10 mouse cellular contexts compared by ENCODE assay signal in the genomic region with DNA sequence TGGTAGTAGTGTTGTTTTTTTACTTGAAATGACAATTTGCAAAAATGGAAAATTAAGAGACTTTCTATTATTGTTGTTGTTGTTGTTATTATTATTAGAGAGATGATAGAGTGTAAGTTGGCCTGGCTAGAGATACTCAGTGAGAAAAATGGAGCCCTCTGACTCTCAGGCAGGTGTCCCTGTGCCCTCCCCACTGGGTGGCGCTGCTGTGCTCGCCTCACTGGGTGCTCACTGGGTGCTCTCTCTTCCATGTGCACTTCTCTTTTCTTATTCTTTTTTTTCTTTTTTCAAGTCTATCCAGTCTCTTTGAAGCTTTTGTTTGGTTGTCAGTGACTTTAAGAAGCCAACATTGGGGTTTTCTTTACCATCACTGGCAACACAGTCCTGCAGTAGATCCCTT. TPM values are rescaled to one million over a fixed set of nuclear protein-coding genes. Genes with fewer than 3 reads are reported as not detected.
DNase-seq lines count a peak whose midpoint lies in the region; ATAC-seq and TF ChIP-seq lines count a peak whose summit lies in the region.
"Had no signal": no experiment of that assay in that cellular context is flagged by ENCODE, and none has a peak within 500 bp of the region (broad histone marks: within the 10 kb centered on the region; RNA-seq: fewer than 3 reads in every experiment).

No protein-coding gene starts in this region.

- H3K4me3 ChIP-seq in cerebellum, adult 2 months (replicated peaks; ENCODE audit: insufficient read depth, low read depth, low read length): no peak overlapping the region
- H3K4me3 ChIP-seq in midbrain, postnatal 0 days (ENCODE audit: low read depth, low read length): no peak overlapping the region
- H3K4me3 ChIP-seq in midbrain, embryonic 14.5 days (replicated peaks; ENCODE audit: low read depth, low read length): no peak overlapping the region
- no peak overlapping the region for H3K4me3 ChIP-seq in cortical plate, adult 2 months (ENCODE audit: insufficient read depth, low read length)
- H3K4me3 ChIP-seq: megakaryocyte, embryonic 14.5 days had no signal

- TF ChIP-seq POLR2A in cerebellum, adult 2 months (IDR thresholded peaks at IDR 0.05; ENCODE audit: borderline replicate concordance, insufficient read depth, low read length): no peak
- no peak for TF ChIP-seq POLR2A in cortical plate, adult 2 months (IDR thresholded peaks at IDR 0.05; ENCODE audit: extremely low read depth, insufficient read depth, low read length)

- H3K4me2 ChIP-seq in midbrain, postnatal 0 days (ENCODE audit: low read depth, low read length, poor library complexity, severe bottlenecking): no peak overlapping the region
- no peak overlapping the region for H3K4me2 ChIP-seq in midbrain, embryonic 14.5 days (ENCODE audit: low read length)

- H3K4me1 ChIP-seq in cerebellum, adult 2 months (ENCODE audit: control insufficient read depth, insufficient read depth, low read length): no peaks in the 10 kb centered on the region
- no peaks in the 10 kb centered on the region for H3K4me1 ChIP-seq in midbrain, postnatal 0 days (ENCODE audit: insufficient read depth, low read length)
- H3K4me1 ChIP-seq in midbrain, embryonic 14.5 days (ENCODE audit: control insufficient read depth, insufficient read depth, low read length): no peaks in the 10 kb centered on the region
- H3K4me1 ChIP-seq in cortical plate, adult 2 months (ENCODE audit: control insufficient read depth, insufficient read depth, low read length): no peaks in the 10 kb centered on the region
- H3K4me1 ChIP-seq: megakaryocyte, embryonic 14.5 days had no signal

- WGBS in cerebellum, adult 2 months: 42% methylated on average over 2 of the region's 2 CpGs
- WGBS in midbrain, postnatal 0 days: 36% methylated on average over 2 of the region's 2 CpGs
- 41% methylated on average over 2 of the region's 2 CpGs for WGBS in midbrain, embryonic 14.5 days

- DNase-seq in cerebellum, adult 2 months: no peak
- no peak for DNase-seq in cerebellum, adult 18-20 months
- no peak for DNase-seq in midbrain, postnatal 0 days (ENCODE audit: low spot score)
- DNase-seq in midbrain, embryonic 14.5 days: no peak
- peak; percentile 61 to 86 for DNase-seq in thymus, postnatal 10 days (ENCODE audit: low spot score in 2 of 2)
- no peak for DNase-seq in ovary, postnatal 14 days (ENCODE audit: low spot score)
- no peak for DNase-seq in left cerebral cortex, adult 11 months (ENCODE audit: low spot score)
- DNase-seq: heart, adult 18-20 months had no signal

- H3K36me3 ChIP-seq in midbrain, postnatal 0 days (ENCODE audit: insufficient read depth, low read length): no peaks in the 10 kb centered on the region
- H3K36me3 ChIP-seq in midbrain, embryonic 14.5 days (ENCODE audit: control insufficient read depth, insufficient read depth, low read length): no peaks in the 10 kb centered on the region

- peak; percentile 50; the same call in 1 of the 2 replicates for TF ChIP-seq CTCF in cerebellum, adult 2 months (IDR thresholded peaks at IDR 0.05; ENCODE audit: borderline replicate concordance, insufficient read depth, low read depth, low read length)
- TF ChIP-seq CTCF in midbrain, postnatal 0 days (IDR thresholded peaks at IDR 0.05): peak; percentile 30
- peak; percentile 42 for TF ChIP-seq CTCF in cortical plate, adult 2 months (IDR thresholded peaks at IDR 0.05; ENCODE audit: extremely low read depth, insufficient read depth, low read length)

- ATAC-seq in midbrain, postnatal 0 days (ENCODE audit: low FRiP score): no peak
- ATAC-seq in midbrain, embryonic 14.5 days (ENCODE audit: low FRiP score, low TSS enrichment): no peak

- H3K9ac ChIP-seq in midbrain, postnatal 0 days (replicated peaks; ENCODE audit: low read length, poor library complexity, severe bottlenecking): no peak overlapping the region
- no peak overlapping the region for H3K9ac ChIP-seq in midbrain, embryonic 14.5 days (replicated peaks; ENCODE audit: low read length)

- no peak overlapping the region for H3K27ac ChIP-seq in cerebellum, adult 2 months (ENCODE audit: insufficient read depth, low read length)
- H3K27ac ChIP-seq in midbrain, postnatal 0 days (ENCODE audit: low read depth, low read length): no peak overlapping the region
- H3K27ac ChIP-seq in midbrain, embryonic 14.5 days (replicated peaks; ENCODE audit: low read depth, low read length): no peak overlapping the region
- no peak overlapping the region for H3K27ac ChIP-seq in cortical plate, adult 2 months (ENCODE audit: insufficient read depth, low read length)

- H3K27me3 ChIP-seq in cerebellum, adult 2 months (ENCODE audit: control insufficient read depth, insufficient read depth, low read length): no peaks in the 10 kb centered on the region
- no peaks in the 10 kb centered on the region for H3K27me3 ChIP-seq in midbrain, postnatal 0 days (ENCODE audit: insufficient read depth, low read length)
- H3K27me3 ChIP-seq in midbrain, embryonic 14.5 days (ENCODE audit: control insufficient read depth, insufficient read depth, low read length): no peaks in the 10 kb centered on the region

- no peaks in the 10 kb centered on the region for H3K9me3 ChIP-seq in midbrain, postnatal 0 days (ENCODE audit: low read length)
- no peaks in the 10 kb centered on the region for H3K9me3 ChIP-seq in midbrain, embryonic 14.5 days (ENCODE audit: control insufficient read depth, low read length)
- H3K9me3 ChIP-seq: megakaryocyte, embryonic 14.5 days had no signal

RNA-seq across cellular contexts. Expression of a gene that starts 18.6 kb away (rescaled TPM):
- 3.6 and 4.2 TPM in 2 replicates for polyA plus RNA-seq in cerebellum, adult 2 months (2012; rRNA removed)
- total RNA-seq in midbrain, postnatal 0 days (2014; rRNA removed): 1.6 and 2.5 TPM in 2 replicates
- polyA plus RNA-seq in midbrain, postnatal 0 days (2015; fragmentation: Nextera tagmentation; extraction: Ambion mirVana): 0.34 and 0.65 TPM in 2 replicates
- 0.21 and 0.45 TPM in 2 replicates for polyA plus RNA-seq in midbrain, embryonic 14.5 days (2014; fragmentation: Nextera tagmentation; extraction: Ambion mirVana)
- polyA plus RNA-seq in cortical plate, adult 2 months (2012; rRNA removed): 2.2 and 2.3 TPM in 2 replicates

RNA-seq across cellular contexts. Expression of a gene that starts 18.7 kb away (rescaled TPM):
- 3.0 and 3.3 TPM in 2 replicates for polyA plus RNA-seq in cerebellum, adult 2 months (2012; rRNA removed)
- 1.7 and 1.9 TPM in 2 replicates for total RNA-seq in midbrain, postnatal 0 days (2014; rRNA removed)
- 1.3 and 1.8 TPM in 2 replicates for polyA plus RNA-seq in midbrain, postnatal 0 days (2015; fragmentation: Nextera tagmentation; extraction: Ambion mirVana)
- 1.1 and 1.3 TPM in 2 replicates for polyA plus RNA-seq in midbrain, embryonic 14.5 days (2014; fragmentation: Nextera tagmentation; extraction: Ambion mirVana)
- 1.7 and 1.8 TPM in 2 replicates for polyA plus RNA-seq in cortical plate, adult 2 months (2012; rRNA removed)

RNA-seq across cellular contexts. Expression of a gene that starts 49.2 kb away (rescaled TPM):
- polyA plus RNA-seq in cerebellum, adult 2 months (2012; rRNA removed): 70.9 and 72.6 TPM in 2 replicates
- total RNA-seq in midbrain, postnatal 0 days (2014; rRNA removed): 43.7 and 44.7 TPM in 2 replicates
- polyA plus RNA-seq in midbrain, postnatal 0 days (2015; fragmentation: Nextera tagmentation; extraction: Ambion mirVana): 46.5 and 49.0 TPM in 2 replicates
- 61.0 and 63.8 TPM in 2 replicates for polyA plus RNA-seq in midbrain, embryonic 14.5 days (2014; fragmentation: Nextera tagmentation; extraction: Ambion mirVana)
- 57.6 and 72.9 TPM in 2 replicates for polyA plus RNA-seq in cortical plate, adult 2 months (2012; rRNA removed)

RNA-seq across cellular contexts. Expression of a gene that starts 59.3 kb away (rescaled TPM):
- polyA plus RNA-seq in cerebellum, adult 2 months (2012; rRNA removed): 177 and 183 TPM in 2 replicates
- 82.8 and 125 TPM in 2 replicates for total RNA-seq in midbrain, postnatal 0 days (2014; rRNA removed)
- polyA plus RNA-seq in midbrain, postnatal 0 days (2015; fragmentation: Nextera tagmentation; extraction: Ambion mirVana): 420 and 430 TPM in 2 replicates
- polyA plus RNA-seq in midbrain, embryonic 14.5 days (2014; fragmentation: Nextera tagmentation; extraction: Ambion mirVana): 356 and 457 TPM in 2 replicates
- polyA plus RNA-seq in cortical plate, adult 2 months (2012; rRNA removed): 184 and 206 TPM in 2 replicates

Comparison
In these comparisons a context has a peak if more than half of its experiments do, and no peak if none do; other contexts are left out.
1. DNase-seq: peak in thymus, postnatal 10 days (2 of 2); none in cerebellum, adult 2 months (0 of 2), cerebellum, adult 18-20 months (0 of 2), midbrain, postnatal 0 days (single experiment), midbrain, embryonic 14.5 days (single experiment), ovary, postnatal 14 days (single experiment) and left cerebral cortex, adult 11 months (single experiment).
2. Peak in every context shown above with its lines, with median percentiles within 50 percentile points of each other: CTCF ChIP-seq.